Mouse (Mus musculus) frontal cortex, postnatal 36 days (tissue): Measurements from ENCODE around the gene Tubb3.
"Not testable (repeated sequence)": the region's sequence is repeated elsewhere in the genome, so short reads cannot be mapped to it uniquely, and the experiment has no call there.

ENCODE experiments used
- DNase-seq, 2 experiments: peaks; one replicate each; pipeline ENCODE4 v3.0.0; 2022; ENCODE audit warnings: low spot score in 2 of 2

The Tubb3 gene

GRCm38 (mm10) chr8:123431616-123432365 lies 20.6 kb downstream of the Tubb3 start:
- no peak for DNase-seq

- no peak for DNase-seq
Observed at GRCm38 (mm10) chr8:123432381-123432780, 21.2 kb downstream of the Tubb3 start.

GRCm38 (mm10) chr8:123433241-123433974 lies 22.2 kb downstream of the Tubb3 start:
- DNase-seq = not testable (repeated sequence)

- DNase-seq = no peak
Observed at GRCm38 (mm10) chr8:123441788-123442187, 30.6 kb downstream of the Tubb3 start.

- DNase-seq = no peak
Observed at GRCm38 (mm10) chr8:123442351-123442750, 31.1 kb downstream of the Tubb3 start.

- peak; percentile 94 to 95 for DNase-seq
Observed at GRCm38 (mm10) chr8:123442871-123443575, 31.8 kb downstream of the Tubb3 start.

- DNase-seq = no peak
Observed at GRCm38 (mm10) chr8:123443576-123443921, 32.3 kb downstream of the Tubb3 start.

- no peak for DNase-seq
Observed at GRCm38 (mm10) chr8:123444131-123444530, 32.9 kb downstream of the Tubb3 start.

- no peak for DNase-seq
Observed at GRCm38 (mm10) chr8:123445981-123446380, 34.8 kb downstream of the Tubb3 start.

- no peak for DNase-seq
Observed at GRCm38 (mm10) chr8:123446799-123447198, 35.6 kb downstream of the Tubb3 start.

GRCm38 (mm10) chr8:123450783-123451182 lies 39.6 kb downstream of the Tubb3 start:
- DNase-seq = no peak

- not testable (repeated sequence) for DNase-seq
Observed at GRCm38 (mm10) chr8:123451747-123452146, 40.5 kb downstream of the Tubb3 start.

GRCm38 (mm10) chr8:123452149-123452548 lies 40.9 kb downstream of the Tubb3 start:
- DNase-seq = no peak

GRCm38 (mm10) chr8:123453291-123453690 lies 42.1 kb downstream of the Tubb3 start:
- DNase-seq = no peak

GRCm38 (mm10) chr8:123453951-123454350 lies 42.7 kb downstream of the Tubb3 start:
- DNase-seq = no peak

- DNase-seq = no peak
Observed at GRCm38 (mm10) chr8:123454559-123454958, 43.3 kb downstream of the Tubb3 start.

GRCm38 (mm10) chr8:123463651-123464050 lies 52.4 kb downstream of the Tubb3 start:
- DNase-seq = no peak

- no peak for DNase-seq
Observed at GRCm38 (mm10) chr8:123467476-123467875, 56.3 kb downstream of the Tubb3 start.
